Mouse (Mus musculus): ENCODE data around the gene Xlr5c. TPM values are rescaled to one million over a fixed set of nuclear protein-coding genes. Genes with fewer than 3 reads are reported as not detected.

Gene Xlr5c
- not detected in 2 replicates for polyA plus RNA-seq (2012; ENCODE audit: low replicate concordance)

DNA sequence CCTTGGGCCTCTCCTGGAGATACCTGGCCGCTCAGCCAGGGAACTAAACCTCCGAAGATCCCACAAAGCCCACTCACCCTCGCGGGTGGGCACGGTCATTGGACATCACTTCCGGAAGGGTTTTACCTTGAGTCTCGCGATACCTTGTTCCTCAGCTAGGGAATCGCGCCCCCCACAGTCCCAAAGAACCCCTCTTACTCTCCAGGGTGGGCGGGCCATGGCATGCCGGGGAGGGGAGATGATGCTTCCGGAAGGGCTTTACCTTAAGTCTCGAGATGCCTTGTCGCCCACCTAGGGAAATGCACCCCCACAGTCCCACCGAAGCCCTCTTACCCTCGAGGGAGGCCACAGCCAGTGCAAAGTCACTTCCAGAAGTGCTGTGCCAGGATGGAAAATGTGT lies at the start of gene Xlr5c, which contains the start of gene Xlr5a:
Gene Xlr5c, minus strand, starts transcription at position 101 of the 400 bp plus-strand sequence.
Gene Xlr5a, minus strand, starts transcription at position 101 of the 400 bp plus-strand sequence.

DNA sequence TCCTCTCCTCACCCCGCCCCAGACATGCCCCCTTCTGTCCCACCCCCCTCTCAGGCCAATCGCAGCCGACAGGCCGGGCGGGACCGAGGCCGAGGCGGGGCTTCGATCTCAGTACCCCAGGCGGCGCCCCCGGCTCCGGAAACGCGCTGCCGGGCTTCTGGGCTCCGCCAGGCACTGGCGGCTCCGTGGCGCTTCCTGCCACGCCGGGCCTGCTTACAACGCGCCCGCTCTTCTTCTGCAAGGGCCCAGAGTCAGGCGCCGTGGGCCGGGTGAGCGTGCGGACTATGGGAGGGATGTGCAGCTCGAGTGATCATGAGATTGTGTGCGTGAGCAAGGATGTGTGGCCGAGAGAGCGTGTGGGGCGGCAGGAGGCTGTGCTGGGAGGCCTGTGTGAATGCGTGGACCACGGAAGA lies 49.7 kb upstream of the Xlr5c start, which contains the start of gene Zfp275:
Gene Zfp275, plus strand, starts transcription at position 139 of the 413 bp plus-strand sequence.

DNA sequence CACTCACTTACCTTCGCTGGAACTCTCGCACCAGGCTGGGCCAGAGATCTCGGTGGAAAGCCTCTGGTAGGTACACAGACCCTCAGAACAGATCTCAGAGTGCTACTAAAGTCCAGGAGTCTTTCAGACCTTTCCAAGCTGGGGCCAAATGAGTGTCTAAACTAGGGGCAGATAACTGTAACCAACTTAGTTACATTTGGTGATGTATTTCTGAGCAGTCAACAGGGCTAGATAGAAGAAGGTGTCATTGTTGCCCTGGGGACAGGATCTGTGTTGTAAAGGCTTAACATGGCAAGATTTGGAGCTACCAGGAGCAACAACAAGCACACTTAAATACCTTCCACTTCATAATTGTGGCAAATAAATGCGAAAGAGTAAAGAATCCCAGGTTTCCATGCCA lies 44.0 kb upstream of the Xlr5c start, which contains the start of gene Gm45015:
Gene Gm45015, minus strand, starts transcription at position 101 of the 400 bp plus-strand sequence.

DNA sequence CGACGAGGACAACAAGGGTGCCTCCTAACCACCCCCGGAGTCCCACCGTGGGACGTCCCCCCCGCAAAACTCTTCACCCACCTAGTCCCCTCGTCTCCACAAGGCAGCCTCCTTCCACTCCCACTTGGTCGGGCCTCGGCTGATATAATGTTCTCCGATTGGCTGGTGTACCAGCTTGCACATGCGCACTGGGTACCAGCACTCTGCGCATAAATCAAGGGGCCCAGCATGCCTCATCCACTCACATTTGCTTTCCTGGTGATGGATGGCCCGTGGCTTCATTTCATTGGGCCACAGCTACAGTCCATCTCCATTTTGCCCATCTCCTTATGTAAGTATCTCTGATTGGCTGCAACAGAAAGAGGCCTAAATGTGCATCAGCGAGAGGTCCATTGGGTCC lies 27.5 kb downstream of the Xlr5c start, which contains the start of gene Xlr3c:
Gene Xlr3c, minus strand, starts transcription at position 121 of the 400 bp plus-strand sequence.

DNA sequence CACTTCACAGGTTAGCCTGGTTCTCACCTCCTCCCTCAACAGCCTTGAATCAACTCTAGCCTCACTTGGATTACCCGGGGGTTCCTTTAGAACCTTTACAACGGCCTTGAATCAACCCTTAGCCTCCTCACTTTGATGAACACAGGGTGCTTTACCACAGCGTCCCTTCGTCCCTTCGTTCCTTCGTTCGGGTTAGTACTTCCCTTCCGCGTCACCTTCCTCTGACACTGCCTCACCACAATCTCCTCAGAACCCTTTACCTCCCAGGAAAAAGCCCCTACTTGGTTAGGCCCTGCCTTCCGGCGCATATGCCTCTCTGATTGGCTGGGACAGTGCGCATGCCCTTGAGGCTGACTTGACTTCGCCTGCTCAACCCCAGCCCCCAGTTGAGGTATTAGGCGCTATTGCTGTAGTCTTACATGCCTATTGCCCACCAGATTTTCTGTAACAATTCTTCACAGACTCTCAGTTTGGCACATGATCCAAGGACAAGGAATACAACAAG lies 49.9 kb downstream of the Xlr5c start, which contains the start of gene Xlr4c:
Gene Xlr4c, minus strand, starts transcription at position 310 of the 505 bp plus-strand sequence.

Other genes starting within 250 kb of the Xlr5c start
- 0.11 TPM in 1 of 2 replicates, not detected in the other for gene Pnma3, start 228.2 kb downstream of the Xlr5c start, polyA plus RNA-seq (2012; ENCODE audit: low replicate concordance)
- gene Xlr4a, start 210.5 kb downstream of the Xlr5c start, polyA plus RNA-seq (2012; ENCODE audit: low replicate concordance): 0.15 TPM in 1 of 2 replicates, not detected in the other
- not detected in 2 replicates for gene Xlr3a, start 195.9 kb downstream of the Xlr5c start, polyA plus RNA-seq (2012; ENCODE audit: low replicate concordance)
- gene Gm14685, start 175.9 kb downstream of the Xlr5c start, polyA plus RNA-seq (2012; ENCODE audit: low replicate concordance): 0.14 TPM in 1 of 2 replicates, not detected in the other
- gene Xlr5b, start 144.2 kb downstream of the Xlr5c start, polyA plus RNA-seq (2012; ENCODE audit: low replicate concordance): not detected in 2 replicates
- gene DXBay18, start 143.5 kb downstream of the Xlr5c start, polyA plus RNA-seq (2012; ENCODE audit: low replicate concordance): not detected in 2 replicates
- gene Spin2d, start 116.0 kb downstream of the Xlr5c start, polyA plus RNA-seq (2012; ENCODE audit: low replicate concordance): not detected in 2 replicates
- gene Xlr3b, start 100.8 kb downstream of the Xlr5c start, polyA plus RNA-seq (2012; ENCODE audit: low replicate concordance): not detected in 2 replicates
- 0.92 and 1.4 TPM in 2 replicates for gene Xlr4b, start 78.6 kb downstream of the Xlr5c start, polyA plus RNA-seq (2012; ENCODE audit: low replicate concordance)
- gene F8a, start 64.7 kb downstream of the Xlr5c start, polyA plus RNA-seq (2012; ENCODE audit: low replicate concordance): 17.9 and 29.9 TPM in 2 replicates
- 0.73 and 2.7 TPM in 2 replicates for gene Xlr4c, start 49.8 kb downstream of the Xlr5c start, polyA plus RNA-seq (2012; ENCODE audit: low replicate concordance)
- gene Xlr3c, start 27.6 kb downstream of the Xlr5c start, polyA plus RNA-seq (2012; ENCODE audit: low replicate concordance): not detected in 2 replicates
- gene Xlr5a, start within 50 bp of the Xlr5c start, polyA plus RNA-seq (2012; ENCODE audit: low replicate concordance): not detected in 2 replicates
- gene Gm45015, start 43.9 kb upstream of the Xlr5c start, polyA plus RNA-seq (2012; ENCODE audit: low replicate concordance): not detected in 2 replicates
- gene Zfp275, start 49.6 kb upstream of the Xlr5c start, polyA plus RNA-seq (2012; ENCODE audit: low replicate concordance): 0.93 and 1.5 TPM in 2 replicates
- gene Gm18336, start 105.8 kb upstream of the Xlr5c start, polyA plus RNA-seq (2012; ENCODE audit: low replicate concordance): not detected in 2 replicates
- 0.05 TPM in 1 of 2 replicates, not detected in the other for gene Zfp92, start 118.1 kb upstream of the Xlr5c start, polyA plus RNA-seq (2012; ENCODE audit: low replicate concordance)
- gene Trex2, start 142.4 kb upstream of the Xlr5c start, polyA plus RNA-seq (2012; ENCODE audit: low replicate concordance): not detected in 2 replicates
- 1.0 and 2.9 TPM in 2 replicates for gene Haus7, start 166.1 kb upstream of the Xlr5c start, polyA plus RNA-seq (2012; ENCODE audit: low replicate concordance)
- gene Bgn, start 190.6 kb upstream of the Xlr5c start, polyA plus RNA-seq (2012; ENCODE audit: low replicate concordance): 0.98 and 20.4 TPM in 2 replicates
- not detected in 2 replicates for gene Atp2b3, start 210.1 kb upstream of the Xlr5c start, polyA plus RNA-seq (2012; ENCODE audit: low replicate concordance)